Mouse (Mus musculus): ENCODE measurements around the gene Rpia. TPM values are rescaled to one million over a fixed set of nuclear protein-coding genes. Genes with fewer than 3 reads are reported as not detected.

Gene Rpia
- polyA plus RNA-seq, 1 experiment from 2014 or later, result 3.3 TPM

GRCm38 (mm10) chr6:70722298-70722697 lies 69.7 kb downstream of the Rpia start:
- whole genome bisulfite sequencing, result 93% methylated on average over 7 of the region's 7 CpGs
- Histone ChIP-seq H3K4me2 (ENCODE audit: low read length) (no peak overlapping the region), H3K9ac (replicated peaks; ENCODE audit: low read depth, low read length) (no peak overlapping the region), H3K27ac (ENCODE audit: low read length) (no peak overlapping the region), H3K4me1 (replicated peaks; ENCODE audit: control insufficient read depth, insufficient read depth, low read length) (no peaks in the 10 kb centered on the region), H3K36me3 (ENCODE audit: control insufficient read depth, insufficient read depth) (no peaks in the 10 kb centered on the region), H3K9me3 (ENCODE audit: control insufficient read depth, low read length) (no peaks in the 10 kb centered on the region), H3K27me3 (replicated peaks; ENCODE audit: control insufficient read depth, insufficient read depth, low read length) (no peaks in the 10 kb centered on the region), H3K4me3 (replicated peaks; ENCODE audit: low read length) (no peak overlapping the region)
- ATAC-seq, result no peak

- WGBS, result 72% methylated on average over 2 of the region's 2 CpGs
- H3K27ac ChIP-seq (ENCODE audit: low read length), result no peak overlapping the region
- no peak overlapping the region for H3K9ac ChIP-seq (replicated peaks; ENCODE audit: low read depth, low read length)
- no peaks in the 10 kb centered on the region for H3K27me3 ChIP-seq (replicated peaks; ENCODE audit: control insufficient read depth, insufficient read depth, low read length)
- no peak overlapping the region for H3K4me3 ChIP-seq (replicated peaks; ENCODE audit: low read length)
- ATAC-seq, result no peak
- H3K36me3 ChIP-seq (ENCODE audit: control insufficient read depth, insufficient read depth), result no peaks in the 10 kb centered on the region
- H3K4me1 ChIP-seq (replicated peaks; ENCODE audit: control insufficient read depth, insufficient read depth, low read length), result no peaks in the 10 kb centered on the region
- no peak overlapping the region for H3K4me2 ChIP-seq (ENCODE audit: low read length)
- H3K9me3 ChIP-seq (ENCODE audit: control insufficient read depth, low read length), result no peaks in the 10 kb centered on the region
Measured at GRCm38 (mm10) chr6:70718760-70719159, 73.3 kb downstream of the Rpia start.

- no peak overlapping the region for H3K4me2 ChIP-seq (ENCODE audit: low read length)
- no peak for ATAC-seq
- no peaks in the 10 kb centered on the region for H3K9me3 ChIP-seq (ENCODE audit: control insufficient read depth, low read length)
- WGBS, result 85% methylated on average over 4 of the region's 4 CpGs
- H3K27me3 ChIP-seq (replicated peaks; ENCODE audit: control insufficient read depth, insufficient read depth, low read length), result no peaks in the 10 kb centered on the region
- no peak overlapping the region for H3K4me3 ChIP-seq (replicated peaks; ENCODE audit: low read length)
- no peaks in the 10 kb centered on the region for H3K36me3 ChIP-seq (ENCODE audit: control insufficient read depth, insufficient read depth)
- no peak overlapping the region for H3K27ac ChIP-seq (ENCODE audit: low read length)
- no peak overlapping the region for H3K9ac ChIP-seq (replicated peaks; ENCODE audit: low read depth, low read length)
- no peaks in the 10 kb centered on the region for H3K4me1 ChIP-seq (replicated peaks; ENCODE audit: control insufficient read depth, insufficient read depth, low read length)
Measured at GRCm38 (mm10) chr6:70718164-70718563, 73.9 kb downstream of the Rpia start.

GRCm38 (mm10) chr6:70716701-70717393 lies 75.2 kb downstream of the Rpia start:
- Histone ChIP-seq H3K9ac (replicated peaks; ENCODE audit: low read depth, low read length) (no peak overlapping the region), H3K4me2 (ENCODE audit: low read length) (no peak overlapping the region), H3K27me3 (replicated peaks; ENCODE audit: control insufficient read depth, insufficient read depth, low read length) (no peaks in the 10 kb centered on the region), H3K4me1 (replicated peaks; ENCODE audit: control insufficient read depth, insufficient read depth, low read length) (no peaks in the 10 kb centered on the region), H3K36me3 (ENCODE audit: control insufficient read depth, insufficient read depth) (no peaks in the 10 kb centered on the region), H3K4me3 (replicated peaks; ENCODE audit: low read length) (no peak overlapping the region), H3K27ac (ENCODE audit: low read length) (no peak overlapping the region), H3K9me3 (ENCODE audit: control insufficient read depth, low read length) (no peaks in the 10 kb centered on the region)
- ATAC-seq, result no peak
- WGBS, result 81% methylated on average over 12 of the region's 12 CpGs

Other genes starting within 250 kb of the Rpia start
- gene Eif2ak3, start 52.3 kb upstream of the Rpia start, polyA plus RNA-seq (2015; fragmentation: Nextera tagmentation; extraction: Ambion mirVana), result 14.4 and 17.8 TPM in 2 replicates
- gene Tex37, start 126.7 kb upstream of the Rpia start, polyA plus RNA-seq (2015; fragmentation: Nextera tagmentation; extraction: Ambion mirVana), result not detected in 2 replicates
- gene Foxi3, start 164.3 kb upstream of the Rpia start, polyA plus RNA-seq (2015; fragmentation: Nextera tagmentation; extraction: Ambion mirVana), result not detected in 2 replicates